Mouse (Mus musculus) urinary bladder, postnatal 10 days (tissue): ENCODE results near the gene Cdca5.
A peak's percentile ranks its signal among the peaks of the same experiment; 100 is the strongest.
"Not testable (repeated sequence)": the region's sequence is repeated elsewhere in the genome, so short reads cannot be mapped to it uniquely, and the experiment has no call there.

Experiments
- DNase-seq: peaks from one replicate; pipeline ENCODE4 v3.0.0; 2022; ENCODE audit warnings: low spot score

The Cdca5 gene

DNA sequence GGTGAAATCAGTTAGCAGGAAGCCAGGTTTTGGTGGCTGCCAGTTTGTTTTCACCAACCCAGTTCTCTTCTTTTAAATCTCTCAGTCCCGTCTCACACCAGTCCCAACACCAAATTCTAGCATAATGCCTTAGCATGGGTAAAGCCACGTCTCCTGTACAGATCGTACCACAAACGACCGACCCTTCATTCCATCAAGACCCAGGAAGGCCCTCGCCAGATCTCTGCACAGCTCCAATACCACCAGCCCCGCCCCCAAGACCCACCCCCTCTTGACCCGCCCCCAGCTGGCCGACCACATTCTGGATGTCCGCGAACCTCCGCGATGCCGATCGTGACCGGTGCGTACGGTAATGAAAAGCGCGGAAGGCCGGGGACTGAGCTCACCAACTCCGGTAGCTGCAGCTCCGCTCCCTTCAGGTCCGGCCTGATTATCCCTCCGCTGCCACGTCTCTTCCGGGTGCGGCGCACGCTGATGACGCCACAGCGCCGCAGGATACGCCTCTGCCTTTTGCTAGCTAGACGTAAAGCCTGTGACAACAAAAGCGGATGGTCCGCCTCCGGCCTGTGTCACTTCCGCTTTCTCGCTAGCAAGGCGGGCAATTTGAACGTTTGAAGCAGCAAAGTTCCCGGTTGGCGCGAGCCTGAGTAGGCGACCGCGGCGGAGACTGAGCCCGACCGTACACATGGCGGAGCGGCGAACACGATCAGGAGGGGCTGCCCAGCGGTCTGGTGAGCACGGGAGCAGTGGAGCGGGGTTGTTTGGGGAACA lies at the start of gene Cdca5, which contains the start of gene Zfpl1:
Gene Cdca5 (plus strand): TSS at position 506 of the 771 bp plus-strand sequence.
Gene Zfpl1 (minus strand): TSS at position 479 of the 771 bp plus-strand sequence.
- peak; percentile 83 for DNase-seq

DNA sequence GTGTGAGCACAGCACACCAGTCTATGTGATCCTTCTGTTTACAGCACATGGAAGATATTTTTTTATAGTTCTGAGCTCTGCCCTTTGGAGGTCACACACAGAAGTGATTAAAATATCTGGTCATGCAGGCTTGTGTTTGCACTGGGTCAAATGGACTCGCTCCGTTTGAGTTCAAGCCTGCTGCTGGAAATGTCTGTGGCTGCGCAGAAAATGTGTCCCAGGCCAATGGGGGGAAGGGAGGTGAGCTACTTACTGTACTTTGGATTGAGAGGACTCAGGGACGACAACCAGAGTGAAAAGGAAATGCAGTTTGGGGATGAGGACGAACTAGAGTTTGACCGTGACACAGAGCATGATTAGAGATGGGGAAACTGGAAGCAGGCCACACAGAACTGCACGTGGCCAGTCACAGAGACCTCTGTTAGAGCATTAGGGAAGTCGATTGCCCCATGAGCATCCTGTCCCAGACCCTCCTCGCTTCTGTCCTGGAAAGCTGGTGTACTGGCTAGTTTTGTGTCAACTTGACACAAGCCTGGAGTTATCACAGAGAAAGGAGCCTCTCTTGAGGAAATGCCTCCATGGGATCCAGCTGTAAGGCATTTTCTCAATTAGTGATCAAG lies 48.7 kb upstream of the Cdca5 start:
- DNase-seq, result no peak

DNA sequence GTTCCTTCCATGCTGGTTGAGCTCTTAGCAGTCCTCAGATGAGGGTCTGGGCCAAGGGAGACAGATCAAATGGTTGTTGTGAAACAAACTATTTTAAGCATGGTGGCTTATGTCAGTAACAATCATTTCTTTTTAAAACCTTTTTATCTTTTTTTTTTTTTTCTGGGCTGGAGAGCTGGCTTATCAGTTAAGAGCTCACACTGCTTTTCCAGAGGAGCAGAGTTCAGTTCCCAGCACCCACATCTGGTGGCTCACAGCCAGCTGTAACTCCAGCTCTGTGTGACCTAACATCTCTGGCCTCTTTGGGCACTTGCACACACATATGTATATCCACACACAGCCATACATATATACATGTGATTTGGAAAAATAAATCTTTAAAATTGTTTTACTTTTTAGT lies 47.1 kb upstream of the Cdca5 start:
- no peak for DNase-seq

DNA sequence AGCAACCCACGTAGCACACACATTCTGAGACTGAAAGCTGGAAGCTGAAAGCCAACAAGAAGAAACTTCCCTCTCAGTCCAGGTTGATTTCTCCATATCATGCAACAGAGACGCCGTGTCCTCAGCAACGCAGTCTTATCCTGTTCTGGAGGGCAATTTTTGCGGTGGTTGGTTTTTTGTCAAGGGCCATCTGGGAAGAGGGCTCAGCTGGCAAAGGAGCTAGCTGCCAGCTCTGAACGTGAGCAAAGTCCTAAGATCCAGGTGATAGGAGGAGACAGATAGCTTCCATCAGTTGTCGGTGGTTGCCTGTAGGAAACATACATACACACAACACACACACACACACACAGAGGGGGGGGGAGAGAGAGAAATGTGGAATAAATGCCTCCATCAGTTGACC lies 46.5 kb upstream of the Cdca5 start:
- DNase-seq, result no peak

DNA sequence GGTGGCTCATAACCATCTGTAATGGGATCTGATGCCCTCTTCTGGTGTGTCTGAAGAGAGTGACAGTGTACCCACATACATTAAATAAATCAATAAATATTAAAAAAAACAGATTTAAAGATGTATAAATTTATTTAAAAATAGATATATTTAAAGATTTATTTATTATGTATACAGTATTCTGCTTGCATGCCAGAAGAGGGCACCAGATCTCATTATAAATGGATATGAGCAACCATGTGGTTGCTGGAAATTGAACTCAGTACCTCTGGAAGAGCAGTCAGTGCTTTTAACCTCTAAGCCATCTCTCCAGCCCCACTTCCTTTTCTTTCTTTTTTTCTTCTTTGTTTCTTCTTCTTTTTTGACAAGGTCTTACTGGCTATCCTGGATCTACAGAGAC lies 44.8 kb upstream of the Cdca5 start:
- no peak for DNase-seq

DNA sequence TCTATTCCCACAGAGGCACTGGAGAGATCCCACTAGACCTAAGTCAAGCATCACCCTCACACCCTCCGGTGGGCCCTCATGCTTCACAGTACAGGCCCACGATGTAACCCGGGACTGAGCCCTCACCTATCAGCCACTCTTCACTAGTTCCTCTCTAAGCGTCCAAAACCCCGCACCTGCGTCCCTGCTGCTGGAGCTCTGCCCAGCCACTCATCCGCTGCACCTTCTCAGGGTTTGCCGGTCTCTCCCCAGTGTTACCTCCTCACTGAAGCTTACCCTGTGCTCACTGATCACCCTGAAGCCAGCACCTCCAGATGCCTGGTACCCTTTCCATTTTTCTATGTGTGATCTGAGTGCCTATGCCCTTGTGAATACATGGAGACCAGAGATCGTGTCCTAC lies 42.5 kb upstream of the Cdca5 start:
- DNase-seq, result no peak

DNA sequence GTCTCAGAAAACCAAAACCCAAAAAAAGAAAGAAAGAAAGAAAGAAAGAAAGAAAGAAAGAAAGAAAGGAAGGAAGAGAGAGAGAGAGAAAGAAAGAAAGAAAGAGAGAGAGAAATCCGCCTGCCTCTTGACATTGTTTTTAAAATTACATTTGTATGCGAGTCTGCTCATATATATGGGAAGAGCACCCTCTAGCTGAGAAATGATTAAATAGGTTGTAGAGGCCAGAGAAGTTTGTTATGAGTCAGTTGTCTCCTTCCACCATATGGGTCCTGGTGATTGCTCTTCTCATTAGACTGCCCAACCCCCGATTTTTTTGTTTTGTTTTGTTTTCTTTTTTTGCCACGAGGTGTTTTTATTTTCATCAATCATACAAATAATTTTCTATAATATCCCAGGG lies 40.7 kb upstream of the Cdca5 start:
- DNase-seq, result not testable (repeated sequence)

DNA sequence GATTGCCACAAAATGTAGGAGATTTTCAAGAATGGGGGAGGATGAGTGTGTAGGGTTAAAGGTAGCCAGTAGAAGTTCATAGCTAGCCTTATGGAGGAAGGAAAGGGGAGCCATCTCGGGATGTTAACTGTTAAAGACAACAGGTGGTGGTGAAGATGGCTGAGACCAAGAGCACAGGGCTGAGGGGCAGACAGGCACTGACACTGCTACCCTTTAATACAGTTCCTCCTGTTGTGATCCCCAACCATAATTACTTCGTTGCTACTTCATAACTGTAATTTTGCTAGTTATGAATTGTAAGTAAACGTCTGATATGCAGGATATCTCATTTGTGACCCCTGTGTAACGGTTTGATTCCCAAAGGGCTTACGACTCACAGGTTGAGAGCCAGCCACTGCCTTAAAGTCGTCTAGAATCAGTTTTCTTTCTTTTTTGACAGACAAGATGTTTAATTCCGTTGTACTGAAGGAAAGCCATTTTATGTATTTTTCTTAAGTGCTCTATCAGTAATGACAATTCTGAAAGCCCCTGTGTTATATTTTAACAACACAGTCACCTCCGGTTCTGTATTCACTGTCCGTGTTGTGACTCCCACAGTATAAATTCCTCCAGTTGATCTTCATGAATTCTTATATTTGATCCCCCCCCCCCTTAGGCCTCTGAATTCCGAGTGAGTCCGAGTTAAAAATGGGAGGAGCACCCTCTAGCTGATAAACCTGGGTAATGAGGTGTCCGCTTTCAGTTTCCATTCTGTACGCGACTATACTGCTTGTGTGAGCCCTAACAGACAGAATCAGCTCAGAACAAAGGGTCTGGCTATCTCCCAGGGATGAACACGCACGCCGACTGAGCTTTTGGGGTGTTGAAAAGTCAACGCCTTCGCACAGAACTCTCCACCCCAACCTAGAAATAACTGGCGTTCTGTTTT lies 39.2 kb upstream of the Cdca5 start:
- no peak for DNase-seq

DNA sequence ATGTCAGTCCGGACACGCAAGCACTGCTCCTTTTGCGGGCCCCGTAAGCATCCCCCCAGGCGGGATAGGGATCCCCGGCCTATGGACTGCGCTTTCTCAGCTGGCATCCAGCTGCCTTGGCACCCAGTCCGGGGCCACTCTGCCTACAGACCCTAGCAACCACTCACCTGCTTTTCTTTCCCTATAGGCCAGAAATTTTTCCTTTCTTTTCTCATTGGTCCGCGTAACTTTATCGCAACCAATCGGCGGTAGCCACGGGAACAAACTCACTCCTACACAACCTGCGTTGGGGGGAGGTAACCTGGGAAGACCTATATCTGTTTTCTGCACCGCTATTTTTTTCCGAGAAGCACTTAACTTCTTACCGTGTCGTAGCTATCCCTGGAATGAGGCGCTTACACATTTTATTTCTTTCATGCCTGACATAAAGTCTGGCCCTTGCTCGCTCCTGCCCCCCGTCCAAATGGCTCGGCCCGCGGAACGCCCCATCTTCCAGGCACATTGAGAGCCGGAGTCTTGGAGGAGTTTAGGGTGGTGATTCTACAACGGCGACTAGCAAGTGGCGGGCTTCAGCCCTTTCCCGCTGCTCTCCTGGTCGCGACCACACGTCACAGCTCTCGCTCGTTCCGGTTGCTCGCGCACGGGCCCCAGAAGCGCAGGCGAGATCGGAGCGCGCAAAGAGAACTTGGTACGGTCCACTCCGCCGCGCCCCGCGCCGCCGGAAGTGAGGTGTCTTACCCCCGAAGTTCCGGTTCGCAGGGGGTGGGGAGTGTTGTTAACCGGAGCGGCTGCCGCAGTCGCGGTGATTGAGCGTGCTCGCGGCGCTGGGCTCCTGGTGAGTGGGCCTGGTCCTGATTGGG lies 38.3 kb upstream of the Cdca5 start, which contains the start of gene Syvn1:
Gene Syvn1 (plus strand): TSS at position 283 of the 860 bp plus-strand sequence.
- DNase-seq, result peak; percentile 70

DNA sequence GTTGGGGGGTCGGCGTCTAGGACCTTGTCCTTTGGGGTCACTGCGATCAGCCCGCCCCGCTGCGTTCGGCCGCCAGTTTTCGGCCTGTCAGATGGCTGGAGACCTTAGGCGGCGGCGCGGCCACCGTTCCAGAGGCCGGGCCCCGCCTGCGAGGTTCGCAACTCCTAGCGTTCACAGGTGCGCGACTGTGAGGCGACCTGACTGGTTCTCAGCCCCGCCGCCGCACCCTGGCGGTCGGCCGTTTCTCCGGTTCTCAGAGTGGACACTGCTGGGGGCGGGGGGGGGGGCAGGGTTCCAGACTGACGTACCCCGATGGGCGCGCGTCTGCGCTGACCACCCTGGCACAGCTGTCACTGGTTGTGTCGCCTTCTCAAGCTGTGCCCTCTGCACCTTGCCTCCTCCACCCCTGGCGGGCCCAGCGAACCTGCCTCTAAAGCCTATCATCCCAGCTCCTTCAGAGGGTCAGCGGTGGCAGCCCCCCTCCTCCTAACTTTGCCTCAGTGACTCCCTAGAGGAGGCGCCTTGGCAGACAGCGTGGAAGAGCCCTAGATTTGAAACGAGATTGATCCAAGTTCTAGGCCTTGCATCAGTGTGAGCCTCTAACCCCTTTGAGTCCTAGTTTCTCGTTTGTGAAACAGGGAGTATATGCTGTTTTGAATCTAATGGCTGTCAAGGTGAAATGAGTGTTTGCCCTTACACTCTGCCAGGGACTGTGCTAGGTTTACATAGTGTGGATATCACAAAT lies 37.5 kb upstream of the Cdca5 start:
- DNase-seq, result no peak

DNA sequence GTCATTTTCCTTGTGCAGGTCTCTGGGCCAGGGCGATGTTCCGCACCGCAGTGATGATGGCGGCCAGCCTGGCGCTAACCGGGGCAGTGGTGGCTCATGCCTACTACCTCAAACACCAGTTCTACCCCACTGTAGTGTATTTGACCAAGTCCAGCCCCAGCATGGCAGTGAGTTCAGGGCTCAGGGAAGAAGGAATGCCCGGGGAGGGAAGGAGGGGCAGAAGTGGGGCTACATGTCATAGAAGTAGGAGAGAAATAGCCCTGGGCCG lies 37.0 kb upstream of the Cdca5 start:
- DNase-seq, result no peak

DNA sequence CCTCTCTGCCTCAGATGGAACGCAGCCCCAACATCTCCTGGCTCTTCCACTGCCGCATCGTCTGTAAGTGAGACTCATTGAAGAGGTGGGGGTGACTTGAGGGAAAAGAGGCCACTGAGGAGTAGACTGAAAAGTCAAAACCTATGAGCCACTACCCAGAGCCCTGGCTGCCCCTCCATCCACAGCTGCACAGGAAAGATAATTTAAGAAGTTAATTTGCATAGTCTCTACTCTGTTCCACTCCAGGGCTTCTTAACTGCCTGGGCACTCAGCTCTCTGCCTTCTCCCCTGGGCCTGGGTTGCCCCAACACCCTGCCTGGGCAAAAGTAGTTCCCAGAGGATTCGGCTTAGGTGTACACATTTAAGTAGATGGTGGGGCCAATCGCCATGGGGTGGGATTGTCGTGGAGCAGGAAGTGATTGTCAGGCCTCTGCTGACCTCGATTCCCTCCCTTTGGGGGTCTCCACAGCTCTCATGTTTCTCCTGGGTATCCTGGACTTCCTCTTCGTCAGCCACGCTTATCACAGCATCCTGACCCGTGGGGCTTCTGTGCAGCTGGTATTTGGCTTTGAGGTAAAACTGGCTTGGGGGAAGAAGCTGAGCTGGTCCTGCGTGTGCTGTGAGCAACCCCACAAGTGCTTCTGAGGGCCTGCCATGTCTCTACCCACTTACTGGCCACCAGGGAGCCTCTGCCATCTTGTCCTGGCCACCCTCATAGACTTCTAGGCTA lies 35.9 kb upstream of the Cdca5 start:
- no peak for DNase-seq

DNA sequence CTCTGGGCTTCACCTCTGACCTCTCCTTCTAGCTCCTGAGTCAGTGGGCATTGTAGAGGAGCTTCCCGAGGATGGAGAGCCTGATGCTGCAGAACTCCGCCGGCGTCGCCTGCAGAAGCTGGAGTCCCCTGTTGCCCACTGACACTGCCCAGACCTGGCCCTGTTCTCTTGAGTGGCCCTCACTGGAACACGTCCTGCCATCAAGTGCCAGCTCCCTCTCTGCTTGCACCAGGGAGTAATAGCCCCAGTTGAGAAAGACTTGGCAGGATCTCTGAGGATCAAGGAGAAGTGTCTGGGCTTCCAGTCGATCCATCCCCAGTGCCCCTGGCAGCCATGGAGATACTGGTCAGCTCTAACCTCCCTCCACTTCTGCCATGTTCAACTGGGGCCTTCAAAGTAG lies 32.3 kb upstream of the Cdca5 start:
- DNase-seq, result no peak

DNA sequence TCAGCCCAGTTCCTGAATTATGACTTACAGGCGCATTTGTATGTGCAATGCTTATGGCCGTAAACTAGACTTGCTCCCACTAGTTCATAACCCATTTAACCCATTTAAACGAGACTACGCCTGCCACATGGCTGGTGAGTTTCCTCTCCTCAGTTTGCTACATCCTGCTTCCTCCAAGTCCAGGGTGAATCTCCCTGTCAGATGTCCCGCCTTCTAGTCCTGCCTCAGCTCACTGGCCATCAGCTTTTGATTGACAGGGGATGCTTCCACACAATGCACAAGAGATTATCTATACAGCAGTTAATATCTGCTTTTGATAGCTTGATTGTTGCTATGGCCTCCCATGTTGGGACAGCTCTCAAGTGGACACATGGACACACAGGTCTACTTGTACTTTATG lies 30.5 kb upstream of the Cdca5 start:
- no peak for DNase-seq

DNA sequence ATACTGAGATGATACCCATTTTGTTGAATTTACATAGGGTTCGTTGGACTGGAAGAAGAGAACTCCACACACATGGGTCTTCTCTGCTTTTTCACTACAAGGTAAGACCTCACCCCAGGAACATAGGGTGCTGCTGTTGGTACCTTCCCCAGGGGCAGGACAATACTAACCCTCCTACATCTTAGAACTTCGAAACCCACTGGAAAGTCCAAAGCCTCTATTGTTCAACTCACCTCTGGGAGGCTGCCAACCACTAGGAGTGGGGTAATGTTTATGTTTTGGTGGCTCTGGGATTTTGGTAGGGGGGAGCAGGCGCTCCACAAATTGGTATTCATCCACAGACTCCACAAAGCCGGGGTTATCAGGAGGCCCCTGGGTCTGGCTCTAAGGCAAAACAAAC lies 28.1 kb upstream of the Cdca5 start:
- no peak for DNase-seq

DNA sequence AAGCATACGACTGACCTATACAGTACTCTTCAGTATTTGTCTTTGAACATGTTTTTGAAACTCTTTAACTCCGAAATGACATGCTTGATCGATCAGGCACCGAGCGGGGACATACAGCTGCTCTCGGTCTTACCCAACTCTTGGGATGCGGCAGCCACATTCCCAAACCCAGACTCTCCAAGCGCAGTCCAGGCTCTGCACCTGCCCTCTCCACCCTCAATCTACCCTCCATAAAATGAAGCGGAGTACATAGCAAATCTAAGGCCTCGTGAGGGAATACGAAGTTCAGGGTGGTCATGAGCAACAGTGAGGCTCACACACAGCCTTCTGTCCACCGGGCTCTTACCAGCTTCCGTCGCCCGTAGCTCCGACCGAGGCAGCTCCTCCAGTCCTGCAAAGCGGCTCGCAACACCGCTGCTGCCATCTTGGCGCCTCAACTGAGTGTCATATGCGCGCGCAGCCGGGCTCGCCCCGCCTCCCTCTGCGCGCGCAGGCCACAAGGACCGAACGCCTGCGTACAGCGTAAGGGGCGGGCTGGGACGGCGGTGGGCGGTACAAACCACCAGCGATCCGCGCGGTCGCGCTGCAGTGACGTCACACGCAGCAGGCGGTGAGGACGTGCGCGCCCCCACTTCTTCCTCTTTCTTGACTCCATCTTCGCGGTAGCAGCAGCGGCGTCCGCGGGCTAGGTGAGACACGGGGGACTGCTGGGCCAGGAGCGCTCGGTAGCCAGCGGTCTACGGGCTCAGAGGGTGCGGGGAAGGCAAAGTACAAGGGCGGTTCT lies 27.3 kb upstream of the Cdca5 start, which contains the start of the genes Mrpl49 and Fau:
Gene Mrpl49 (minus strand): TSS at position 473 of the 784 bp plus-strand sequence.
Gene Fau (plus strand): TSS at position 532 of the 784 bp plus-strand sequence.
- peak; percentile 93 for DNase-seq

DNA sequence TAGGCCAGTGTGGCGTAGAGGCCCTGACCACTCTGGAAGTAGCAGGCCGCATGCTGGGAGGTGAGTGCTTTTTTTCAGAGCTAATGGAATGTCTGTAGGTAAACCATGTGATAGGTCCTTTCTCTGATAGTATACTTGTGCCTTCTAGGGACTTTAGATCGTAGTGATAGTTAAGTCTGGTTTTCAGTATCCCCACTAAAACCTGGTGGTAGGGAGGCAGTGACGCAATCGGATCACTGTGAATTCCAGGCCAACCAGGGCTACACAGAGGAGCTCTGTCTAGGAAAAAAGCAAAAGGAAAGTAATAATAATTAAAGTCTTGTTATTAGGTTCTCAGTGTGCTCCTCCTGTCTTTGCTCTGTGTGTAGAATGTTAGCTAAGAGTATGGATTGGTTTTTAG lies 26.3 kb upstream of the Cdca5 start:
- no peak for DNase-seq

DNA sequence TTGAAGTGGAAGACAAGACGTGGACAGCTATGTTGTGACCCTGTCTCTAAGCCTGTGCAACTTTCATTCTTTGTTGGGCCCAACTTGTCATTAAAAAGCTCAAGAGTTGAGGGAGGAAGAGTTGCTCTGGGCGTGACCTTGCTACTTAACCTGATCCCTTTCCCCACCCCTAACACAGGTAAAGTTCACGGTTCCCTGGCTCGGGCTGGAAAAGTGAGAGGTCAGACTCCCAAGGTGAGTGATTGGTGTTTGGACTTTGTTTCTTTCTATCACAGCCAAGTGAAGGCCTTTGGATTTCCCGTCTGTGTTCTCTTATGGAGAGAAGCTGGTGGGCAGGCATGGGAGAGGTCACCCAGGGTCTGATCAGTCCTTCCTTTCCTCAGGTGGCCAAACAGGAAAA lies 25.8 kb upstream of the Cdca5 start:
- no peak for DNase-seq

DNA sequence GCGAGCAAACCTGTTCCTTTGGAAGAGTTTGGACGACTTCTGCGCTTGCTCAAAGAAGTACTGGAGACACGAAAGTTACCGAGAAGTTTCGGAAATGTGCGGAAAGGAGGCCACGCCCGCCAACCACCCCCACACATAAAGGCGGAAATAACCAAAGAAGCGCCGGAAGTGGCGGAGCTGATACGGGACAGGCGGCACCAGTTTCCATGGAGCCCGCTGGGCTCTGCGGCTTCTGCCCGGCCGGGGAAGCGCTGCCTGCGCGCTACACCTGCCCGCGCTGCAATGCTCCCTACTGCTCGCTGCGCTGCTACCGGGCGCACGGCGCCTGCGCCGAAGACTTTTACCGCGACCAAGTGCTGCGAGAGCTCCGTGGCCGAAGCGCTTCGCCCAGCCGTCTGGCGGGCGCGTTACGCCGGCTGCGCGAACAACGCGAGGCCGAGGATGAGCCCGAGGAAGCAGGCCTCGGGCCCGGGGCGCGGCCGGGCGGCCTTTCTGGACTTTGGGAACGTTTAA lies 23.7 kb upstream of the Cdca5 start, which contains the start of gene Znhit2:
Gene Znhit2 (plus strand): TSS at position 172 of the 513 bp plus-strand sequence.
- DNase-seq, result peak; percentile 62
